Mouse (Mus musculus) limb, embryonic 13.5 days (tissue): ENCODE data around the gene Fbxl20. TPM values are rescaled to one million over a fixed set of nuclear protein-coding genes. Genes with fewer than 3 reads are reported as not detected.

Experiments
- ATAC-seq: fragments of 200-750 bp; cut with Nextera tagmentation; 2 replicates; pipeline ENCODE4 v1.8.0; 2017; ENCODE audit warnings: low read depth, moderate number of reproducible peaks, moderate TSS enrichment; ENCODE audit not compliant: low FRiP score
- H3K27ac ChIP-seq: fragments of 300-500 bp; sonication (generic); 2 replicates; pipeline ENCODE4 v1.5.1; 2015; ENCODE audit warnings: inconsistent platforms, mild to moderate bottlenecking, moderate library complexity
- H3K27me3 ChIP-seq: fragments of 300-500 bp; sonication (generic); 2 replicates; pipeline ENCODE4 v1.6.1; 2015; ENCODE audit warnings: mild to moderate bottlenecking, inconsistent platforms
- H3K36me3 ChIP-seq: fragments of 300-500 bp; sonication (generic); 2 replicates; pipeline ENCODE4 v1.6.1; 2015; ENCODE audit warnings: inconsistent platforms, mild to moderate bottlenecking, moderate library complexity
- H3K4me1 ChIP-seq: fragments of 300-500 bp; sonication (generic); 2 replicates; pipeline ENCODE4 v1.6.1; 2015; ENCODE audit warnings: inconsistent platforms
- H3K4me2 ChIP-seq: fragments of 300-500 bp; sonication (generic); replicated peaks from 2 replicates; pipeline ENCODE4 v1.6.1; 2015; ENCODE audit warnings: inconsistent platforms, mild to moderate bottlenecking, moderate library complexity
- H3K4me3 ChIP-seq: fragments of 300-500 bp; sonication (generic); 2 replicates; pipeline ENCODE4 v1.5.1; 2015; ENCODE audit warnings: moderate library complexity, mild to moderate bottlenecking, inconsistent platforms
- H3K9ac ChIP-seq: fragments of 300-500 bp; sonication (generic); 2 replicates; pipeline ENCODE4 v1.6.1; 2015; ENCODE audit warnings: mild to moderate bottlenecking, inconsistent platforms
- H3K9me3 ChIP-seq: fragments of 300-500 bp; sonication (generic); 2 replicates; pipeline ENCODE4 v1.6.1; 2016; ENCODE audit warnings: inconsistent platforms
- WGBS: fragments of 180-500 bp; shearing (Covaris S2); methylation state at CpG from one replicate; pipeline ENCODE4 v1.1.7; 2015; 5-methylcytosine and 5-hydroxymethylcytosine counted together
- polyA plus RNA-seq: library from polyadenylated mRNA; unstranded; fragments of >200 nt; fragmentation: Nextera tagmentation; extraction: Ambion mirVana; gene quantifications from 2 replicates; pipeline ENCODE4 v1.2.1, GENCODE M21; 2015

Fbxl20 gene
- polyA plus RNA-seq, 1 experiment from 2014 or later: 28.4 TPM

- no peak overlapping the region for H3K9ac ChIP-seq
- no peak overlapping the region for H3K27ac ChIP-seq
- H3K4me3 ChIP-seq: no peak overlapping the region
- no peak for ATAC-seq
- H3K4me1 ChIP-seq: 0 out of 2 replicates have a peak, but pooled peaks cover 3% of the 10 kb centered on the region
- H3K27me3 ChIP-seq: peaks cover 8% of the 10 kb centered on the region
- 83% methylated on average over 6 of the region's 6 CpGs for WGBS
- H3K36me3 ChIP-seq: no peaks in the 10 kb centered on the region
- H3K9me3 ChIP-seq: 0 out of 2 replicates have a peak, but pooled peaks cover 3% of the 10 kb centered on the region
- no peak overlapping the region for H3K4me2 ChIP-seq
Measured at GRCm38 (mm10) chr11:98042741-98043140, 107.5 kb downstream of the Fbxl20 start.

- H3K9ac ChIP-seq: peak overlapping the region; percentile 43; the same call in 1 of the 2 replicates
- no peak for ATAC-seq
- 0 out of 2 replicates have a peak, but pooled peaks cover 3% of the 10 kb centered on the region for H3K9me3 ChIP-seq
- H3K4me1 ChIP-seq: peaks cover 8% of the 10 kb centered on the region
- H3K27me3 ChIP-seq: peaks cover 22% of the 10 kb centered on the region
- 67% methylated on average over 8 of the region's 8 CpGs for WGBS
- no peak overlapping the region for H3K4me3 ChIP-seq
- no peak overlapping the region for H3K27ac ChIP-seq
- no peak overlapping the region for H3K4me2 ChIP-seq
- no peaks in the 10 kb centered on the region for H3K36me3 ChIP-seq
Measured at GRCm38 (mm10) chr11:98040975-98041374, 109.2 kb downstream of the Fbxl20 start.

- no peak for ATAC-seq
- H3K4me3 ChIP-seq: no peak overlapping the region
- H3K36me3 ChIP-seq: no peaks in the 10 kb centered on the region
- no peak overlapping the region for H3K9ac ChIP-seq
- peaks cover 19% of the 10 kb centered on the region for H3K4me1 ChIP-seq
- peaks cover 30% of the 10 kb centered on the region for H3K27me3 ChIP-seq
- no peak overlapping the region for H3K4me2 ChIP-seq
- 60% methylated on average over 14 of the region's 14 CpGs for WGBS
- H3K27ac ChIP-seq: no peak overlapping the region
- H3K9me3 ChIP-seq: no peaks in the 10 kb centered on the region
Measured at GRCm38 (mm10) chr11:98037871-98038270, 112.3 kb downstream of the Fbxl20 start.

GRCm38 (mm10) chr11:98035977-98036377, 114.2 kb downstream of the Fbxl20 start:
- ATAC-seq: 0 out of 2 replicates have a peak, but pooled peaks have one; percentile 52
- Histone ChIP-seq H3K4me1 (peaks cover 19% of the 10 kb centered on the region), H3K36me3 (peaks cover 4% of the 10 kb centered on the region), H3K4me2 (peak overlapping the region; percentile 73), H3K4me3 (peak overlapping the region; percentile 38), H3K9ac (peak overlapping the region; percentile 59), H3K27me3 (peaks cover 30% of the 10 kb centered on the region), H3K27ac (no peak overlapping the region), H3K9me3 (no peaks in the 10 kb centered on the region)
- WGBS: under 1% methylated on average over 25 of the region's 27 CpGs

GRCm38 (mm10) chr11:98034840-98035239, 115.4 kb downstream of the Fbxl20 start:
- Histone ChIP-seq H3K4me2 (no peak overlapping the region), H3K27me3 (peaks cover 30% of the 10 kb centered on the region), H3K9ac (no peak overlapping the region), H3K27ac (no peak overlapping the region), H3K4me3 (no peak overlapping the region), H3K9me3 (no peaks in the 10 kb centered on the region), H3K36me3 (peaks cover 15% of the 10 kb centered on the region), H3K4me1 (peaks cover 19% of the 10 kb centered on the region)
- ATAC-seq: peak; percentile 66; the same call in 1 of the 2 replicates
- WGBS: 21% methylated on average over 4 of the region's 4 CpGs

GRCm38 (mm10) chr11:98034061-98034460, 116.1 kb downstream of the Fbxl20 start:
- ATAC-seq: no peak
- H3K27me3 ChIP-seq: peaks cover 30% of the 10 kb centered on the region

More at GRCm38 (mm10) chr11:98034061-98034460, 116.1 kb downstream of the Fbxl20 start:
- Histone ChIP-seq H3K4me2 (no peak overlapping the region), H3K36me3 (peaks cover 23% of the 10 kb centered on the region), H3K9ac (no peak overlapping the region), H3K9me3 (no peaks in the 10 kb centered on the region), H3K4me3 (no peak overlapping the region), H3K4me1 (peaks cover 19% of the 10 kb centered on the region), H3K27ac (no peak overlapping the region)
- WGBS: 85% methylated on average over 5 of the region's 5 CpGs

Other genes with a start within 250 kb of the Fbxl20 start
- gene Plxdc1, start 164.0 kb downstream of the Fbxl20 start, polyA plus RNA-seq: 0.33 and 0.50 TPM in 2 replicates
- 7.0 and 8.8 TPM in 2 replicates for gene Arl5c, start 154.2 kb downstream of the Fbxl20 start, polyA plus RNA-seq
- 20.0 and 20.7 TPM in 2 replicates for gene Cacnb1, start 127.4 kb downstream of the Fbxl20 start, polyA plus RNA-seq
- 1,012 and 1,039 TPM in 2 replicates for gene Rpl19, start 123.7 kb downstream of the Fbxl20 start, polyA plus RNA-seq
- gene Stac2, start 96.9 kb downstream of the Fbxl20 start, polyA plus RNA-seq: 0.74 and 1.1 TPM in 2 replicates
- gene Med1, start 42.9 kb upstream of the Fbxl20 start, polyA plus RNA-seq: 74.9 and 76.8 TPM in 2 replicates
- 13.1 TPM in 2 replicates for gene Cdk12, start 52.7 kb upstream of the Fbxl20 start, polyA plus RNA-seq
- not detected in 2 replicates for gene Neurod2, start 179.2 kb upstream of the Fbxl20 start, polyA plus RNA-seq
- 1.5 and 1.9 TPM in 2 replicates for gene Ppp1r1b, start 198.0 kb upstream of the Fbxl20 start, polyA plus RNA-seq
- gene Stard3, start 208.0 kb upstream of the Fbxl20 start, polyA plus RNA-seq: 41.9 and 43.2 TPM in 2 replicates
- gene Tcap, start 233.4 kb upstream of the Fbxl20 start, polyA plus RNA-seq: 11.3 and 12.9 TPM in 2 replicates
- 1.4 and 1.6 TPM in 2 replicates for gene Pnmt, start 236.0 kb upstream of the Fbxl20 start, polyA plus RNA-seq